Mouse (Mus musculus) left cerebral cortex, adult 6 months (tissue): ENCODE measurements around the gene Exosc2. TPM values are rescaled to one million over a fixed set of nuclear protein-coding genes. Genes with fewer than 3 reads are reported as not detected.

Source experiments
- long read RNA-seq, 2 experiments: library from polyadenylated mRNA; unstranded; transcript quantifications; one replicate each; pipeline ENCODE4 v2.0.0; 2019 to 2020
- polyA plus RNA-seq: library from polyadenylated mRNA; unstranded; fragments of <200 nt; fragmentation: Nextera tagmentation; gene quantifications from 2 replicates; pipeline ENCODE4 v1.2.3, GENCODE M21; 2021

Exosc2 gene
- polyA plus RNA-seq: 16.3 and 18.5 TPM in 2 replicates
- long read RNA-seq, experiment 1, transcript Exosc2-201 (9 exons, 1,686 nt): major isoform, 33 of 38 reads
- long read RNA-seq, experiment 1, partial matches to known transcripts: 0 of 38 reads
- long read RNA-seq, experiment 1, other reads (novel, unspliced or antisense): 5 of 38 reads
- long read RNA-seq, experiment 2, transcript Exosc2-201 (9 exons, 1,686 nt): major isoform, 27 of 32 reads
- long read RNA-seq, experiment 2, partial matches to known transcripts: 1 of 32 reads
- long read RNA-seq, experiment 2, other reads (novel, unspliced or antisense): 3 of 32 reads

DNA sequence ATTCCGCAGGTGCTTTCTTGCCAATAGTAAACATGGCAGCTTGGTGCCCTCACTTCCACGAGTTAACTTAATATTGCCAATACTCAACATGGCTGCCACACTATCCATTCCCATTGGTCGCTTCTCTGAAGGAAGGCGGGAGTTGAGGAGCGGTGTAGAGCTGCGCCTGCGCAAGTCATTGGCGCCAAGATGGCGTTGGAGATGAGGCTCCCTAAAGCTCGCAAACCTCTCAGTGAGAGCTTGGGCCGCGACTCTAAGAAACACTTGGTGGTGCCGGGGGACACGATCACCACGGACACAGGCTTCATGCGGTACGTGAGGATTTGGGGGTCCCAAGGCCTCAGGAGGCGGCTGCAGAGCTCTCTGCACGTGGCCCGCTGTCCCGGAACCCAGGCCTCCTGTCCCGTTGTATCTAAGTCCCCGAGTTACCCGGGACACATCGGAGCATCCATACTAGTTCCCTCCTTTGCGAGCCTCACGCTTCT, at the start of gene Exosc2:
Exosc2 (plus strand) TSS at position 165 of the 485 bp plus-strand sequence.

DNA sequence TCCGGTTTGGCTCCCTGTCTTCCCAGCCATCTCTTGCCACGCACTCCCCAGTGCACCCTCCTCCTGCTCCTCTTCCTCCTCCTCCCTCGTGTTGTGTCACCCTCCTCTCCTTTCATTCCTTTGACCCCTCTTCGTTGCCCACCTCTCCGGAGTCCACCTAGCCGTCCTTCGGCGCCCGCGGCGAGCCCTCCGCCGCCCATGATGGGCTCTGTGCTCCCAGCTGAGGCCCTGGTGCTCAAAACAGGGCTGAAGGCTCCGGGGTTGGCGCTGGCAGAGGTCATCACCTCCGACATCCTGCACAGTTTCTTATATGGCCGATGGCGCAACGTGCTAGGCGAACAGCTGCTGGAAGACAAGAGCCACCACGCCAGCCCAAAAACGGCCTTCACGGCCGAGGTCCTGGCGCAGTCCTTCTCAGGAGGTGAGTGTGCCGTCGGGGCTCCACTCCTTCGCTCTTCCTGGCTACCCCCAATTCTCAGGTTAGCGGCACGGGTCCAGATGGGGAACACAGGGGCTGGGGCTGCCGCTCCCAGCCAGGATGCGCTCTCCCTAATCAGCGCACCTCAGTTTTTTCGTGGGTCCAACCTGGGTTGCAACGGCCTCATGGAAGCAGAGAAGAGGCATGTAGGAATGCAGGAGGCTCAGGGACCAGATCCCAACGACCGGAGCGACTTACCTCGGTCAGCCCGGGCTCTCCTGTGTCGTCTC, 30.5 kb upstream of the Exosc2 start, which contains the start of gene Prdm12:
Prdm12 (plus strand) TSS at position 137 of the 708 bp plus-strand sequence.

DNA sequence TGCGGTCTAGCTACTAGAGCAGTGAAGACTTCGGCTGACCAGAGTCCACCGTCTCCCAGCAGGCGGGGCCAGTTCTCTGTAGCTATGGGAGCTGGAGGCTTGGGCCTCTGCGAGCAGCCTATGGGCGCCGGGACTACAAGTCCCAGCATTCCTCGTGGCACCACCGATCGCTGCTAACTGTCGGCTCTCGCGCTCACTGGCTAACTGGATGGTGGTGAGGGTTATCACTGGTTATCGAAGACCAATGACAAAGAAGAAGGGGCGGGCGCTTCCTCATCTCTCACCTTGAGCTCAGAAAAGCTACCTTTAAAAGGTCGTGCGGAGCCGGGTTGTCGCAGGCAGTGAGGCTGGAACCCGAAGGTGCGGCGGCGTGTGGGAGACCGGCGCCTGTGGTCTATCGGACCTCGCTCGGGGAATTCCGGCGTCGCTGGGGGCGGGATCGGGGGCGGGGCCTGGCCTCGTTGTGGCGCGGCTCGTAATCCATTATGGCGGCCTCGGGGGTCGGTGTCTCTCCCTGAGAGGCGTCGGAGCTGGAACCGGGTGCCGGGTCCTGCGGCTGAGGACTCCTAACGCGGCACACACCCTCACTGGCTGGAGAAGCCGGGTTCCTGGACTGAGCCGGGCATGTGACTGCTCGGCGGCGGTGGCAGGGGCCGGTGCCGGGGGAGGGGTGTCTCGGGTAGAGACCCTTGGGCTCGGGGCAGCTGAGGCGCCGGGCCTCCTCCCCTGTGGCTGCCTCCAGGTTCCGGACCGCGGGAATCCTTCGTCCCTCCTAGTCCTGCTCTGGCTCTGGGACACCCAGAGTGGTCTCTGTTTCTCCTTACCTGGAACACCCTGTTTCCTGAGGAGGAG, 17.8 kb downstream of the Exosc2 start, which contains the start of gene Abl1:
Abl1 (plus strand) TSS at position 303 of the 852 bp plus-strand sequence.

Other genes with a start within 250 kb of the Exosc2 start
- gene Ass1, start 200.5 kb upstream of the Exosc2 start, polyA plus RNA-seq: 65.8 and 75.5 TPM in 2 replicates
- gene Fubp3, start 98.1 kb upstream of the Exosc2 start, polyA plus RNA-seq: 20.7 and 28.8 TPM in 2 replicates
- gene Prdm12, start 30.7 kb upstream of the Exosc2 start, polyA plus RNA-seq: not detected in 2 replicates
- gene Abl1, start 17.7 kb downstream of the Exosc2 start, polyA plus RNA-seq: 4.2 and 5.5 TPM in 2 replicates
- gene Qrfp, start 139.9 kb downstream of the Exosc2 start, polyA plus RNA-seq: 0.05 and 0.06 TPM in 2 replicates
- 2.8 and 3.3 TPM in 2 replicates for gene Fibcd1, start 175.3 kb downstream of the Exosc2 start, polyA plus RNA-seq
- 0.42 and 0.49 TPM in 2 replicates for gene Lamc3, start 216.6 kb downstream of the Exosc2 start, polyA plus RNA-seq